Mouse (Mus musculus) liver, embryonic 13.5 days (tissue): ENCODE measurements around the gene Gm3285. TPM values are rescaled to one million over a fixed set of nuclear protein-coding genes. Genes with fewer than 3 reads are reported as not detected.
A peak's percentile ranks its signal among the peaks of the same experiment; 100 is the strongest.

ENCODE experiments used
- ATAC-seq: fragments of 200-750 bp; cut with Nextera tagmentation; 2 replicates; pipeline ENCODE4 v1.8.0; 2017; ENCODE audit warnings: low read depth, mild to moderate bottlenecking, moderate number of reproducible peaks, moderate library complexity
- DNase-seq: peaks from one replicate; pipeline ENCODE4 v3.0.0; 2022
- H3K27ac ChIP-seq: fragments of 300-500 bp; sonication (generic); 2 replicates; pipeline ENCODE4 v1.5.1; 2015; ENCODE audit warnings: moderate library complexity, mild to moderate bottlenecking, inconsistent platforms
- H3K27me3 ChIP-seq: fragments of 300-500 bp; sonication (generic); 2 replicates; pipeline ENCODE4 v1.6.1; 2015; ENCODE audit warnings: mild to moderate bottlenecking, inconsistent platforms
- H3K36me3 ChIP-seq: fragments of 300-500 bp; sonication (generic); 2 replicates; pipeline ENCODE4 v1.6.1; 2015; ENCODE audit warnings: mild to moderate bottlenecking, inconsistent platforms
- H3K4me1 ChIP-seq: fragments of 300-500 bp; sonication (generic); replicated peaks from 2 replicates; pipeline ENCODE4 v1.6.1; 2015; ENCODE audit warnings: inconsistent platforms
- H3K4me2 ChIP-seq: fragments of 300-500 bp; sonication (generic); 2 replicates; pipeline ENCODE4 v1.6.1; 2015; ENCODE audit warnings: inconsistent platforms, mild to moderate bottlenecking, moderate library complexity
- H3K4me3 ChIP-seq: fragments of 300-500 bp; sonication (generic); replicated peaks from 2 replicates; pipeline ENCODE4 v1.5.1; 2015; ENCODE audit warnings: mild to moderate bottlenecking, inconsistent platforms
- H3K9ac ChIP-seq: fragments of 300-500 bp; sonication (generic); 2 replicates; pipeline ENCODE4 v1.6.1; 2015; ENCODE audit warnings: mild to moderate bottlenecking, inconsistent platforms
- H3K9me3 ChIP-seq: fragments of 300-500 bp; sonication (generic); replicated peaks from 2 replicates; pipeline ENCODE4 v1.6.1; 2016; ENCODE audit warnings: inconsistent platforms
- WGBS: fragments of 180-500 bp; shearing (Covaris S2); methylation state at CpG from one replicate; pipeline ENCODE4 v1.1.7; 2015; ENCODE audit not compliant: insufficient replicate concordance; 5-methylcytosine and 5-hydroxymethylcytosine counted together
- polyA plus RNA-seq: library from polyadenylated mRNA; unstranded; fragments of >200 nt; fragmentation: Nextera tagmentation; extraction: Ambion mirVana; gene quantifications from 2 replicates; pipeline ENCODE4 v1.2.1, GENCODE M21; 2015

Gm3285 gene
- polyA plus RNA-seq: not detected in 2 replicates

- Histone ChIP-seq H3K9ac (no peak within 1 kb of the TSS), H3K4me3 (no peak within 1 kb of the TSS), H3K27ac (no peak within 1 kb of the TSS), H3K9me3 (no peaks in the 10 kb centered on the region), H3K4me1 (0 out of 2 replicates have a peak, but pooled peaks cover 6% of the 10 kb centered on the region), H3K4me2 (no peak within 1 kb of the TSS), H3K27me3 (no peaks in the 10 kb centered on the region), H3K36me3 (no peaks in the 10 kb centered on the region)
- no peak for DNase-seq
- 42% methylated on average over 7 of the region's 7 CpGs for WGBS
- no peak for ATAC-seq
Measured at GRCm38 (mm10) chr10:77861675-77862074, at the start of gene Gm3285. TSS of gene Gm3285 (plus strand) at chr10:77861975.

- no peak within 1 kb of the TSS for H3K4me2 ChIP-seq
- 29% methylated on average over 4 of the region's 4 CpGs for WGBS
- H3K27me3 ChIP-seq: no peaks in the 10 kb centered on the region
- no peaks in the 10 kb centered on the region for H3K36me3 ChIP-seq
- H3K4me1 ChIP-seq: no peaks in the 10 kb centered on the region
- H3K9ac ChIP-seq: no peak within 1 kb of the TSS
- DNase-seq: no peak
- no peak for ATAC-seq
- no peaks in the 10 kb centered on the region for H3K9me3 ChIP-seq
- no peak within 1 kb of the TSS for H3K4me3 ChIP-seq
- no peak within 1 kb of the TSS for H3K27ac ChIP-seq
Measured at GRCm38 (mm10) chr10:77814382-77814781, 47.4 kb upstream of the Gm3285 start, which contains the start of gene Gm2696. TSS of gene Gm2696 (plus strand) at chr10:77814682.

GRCm38 (mm10) chr10:77815514-77815913, 46.3 kb upstream of the Gm3285 start:
- no peaks in the 10 kb centered on the region for H3K27me3 ChIP-seq
- H3K9me3 ChIP-seq: no peaks in the 10 kb centered on the region
- 24% methylated on average over 5 of the region's 5 CpGs for WGBS
- H3K36me3 ChIP-seq: no peaks in the 10 kb centered on the region
- no peak overlapping the region for H3K4me2 ChIP-seq
- H3K4me1 ChIP-seq: no peaks in the 10 kb centered on the region
- no peak overlapping the region for H3K9ac ChIP-seq
- ATAC-seq (no peak), DNase-seq (peak; percentile 9)
- H3K4me3 ChIP-seq: no peak overlapping the region
- no peak overlapping the region for H3K27ac ChIP-seq

- H3K4me3 ChIP-seq: no peak overlapping the region
- no peak for DNase-seq
- H3K27me3 ChIP-seq: no peaks in the 10 kb centered on the region
- no peaks in the 10 kb centered on the region for H3K36me3 ChIP-seq
- H3K9ac ChIP-seq: no peak overlapping the region
- no peaks in the 10 kb centered on the region for H3K4me1 ChIP-seq
- no peaks in the 10 kb centered on the region for H3K9me3 ChIP-seq
- H3K4me2 ChIP-seq: no peak overlapping the region
- no peak overlapping the region for H3K27ac ChIP-seq
- 0 out of 2 replicates have a peak, but pooled peaks have one; percentile 29 for ATAC-seq
- 84% methylated on average over 4 of the region's 4 CpGs for WGBS
Measured at GRCm38 (mm10) chr10:77818523-77818922, 43.3 kb upstream of the Gm3285 start.

- Histone ChIP-seq H3K9ac (no peak overlapping the region), H3K4me1 (no peaks in the 10 kb centered on the region), H3K27me3 (no peaks in the 10 kb centered on the region), H3K4me3 (no peak overlapping the region), H3K9me3 (no peaks in the 10 kb centered on the region), H3K27ac (no peak overlapping the region), H3K4me2 (no peak overlapping the region), H3K36me3 (no peaks in the 10 kb centered on the region)
- DNase-seq: no peak
- 45% methylated on average over 4 of the region's 4 CpGs for WGBS
- ATAC-seq: no peak
Measured at GRCm38 (mm10) chr10:77819203-77819602, 42.6 kb upstream of the Gm3285 start.

GRCm38 (mm10) chr10:77826951-77827350, 34.8 kb upstream of the Gm3285 start, which contains the start of gene Krtap10-4:
TSS of gene Krtap10-4 (minus strand) at chr10:77827095.
- H3K27me3 ChIP-seq: no peaks in the 10 kb centered on the region
- no peaks in the 10 kb centered on the region for H3K4me1 ChIP-seq
- H3K9me3 ChIP-seq: no peaks in the 10 kb centered on the region
- no peaks in the 10 kb centered on the region for H3K36me3 ChIP-seq
- no peak within 1 kb of the TSS for H3K27ac ChIP-seq
- H3K4me3 ChIP-seq: no peak within 1 kb of the TSS
- no peak within 1 kb of the TSS for H3K4me2 ChIP-seq
- H3K9ac ChIP-seq: no peak within 1 kb of the TSS
- ATAC-seq: no peak
- DNase-seq: no peak
- 61% methylated on average over 6 of the region's 6 CpGs for WGBS

GRCm38 (mm10) chr10:77835647-77836046, 26.1 kb upstream of the Gm3285 start, which contains the start of gene Krtap10-10:
TSS of gene Krtap10-10 (plus strand) at chr10:77835947.
- H3K4me3 ChIP-seq: no peak within 1 kb of the TSS
- H3K36me3 ChIP-seq: no peaks in the 10 kb centered on the region
- ATAC-seq (no peak), DNase-seq (no peak)
- no peak within 1 kb of the TSS for H3K9ac ChIP-seq
- no peaks in the 10 kb centered on the region for H3K9me3 ChIP-seq
- H3K27me3 ChIP-seq: no peaks in the 10 kb centered on the region
- H3K4me2 ChIP-seq: no peak within 1 kb of the TSS
- H3K27ac ChIP-seq: no peak within 1 kb of the TSS
- no peaks in the 10 kb centered on the region for H3K4me1 ChIP-seq
- WGBS: 53% methylated on average over 9 of the region's 9 CpGs

- H3K4me2 ChIP-seq: no peak overlapping the region
- H3K4me1 ChIP-seq: no peaks in the 10 kb centered on the region
- H3K9me3 ChIP-seq: no peaks in the 10 kb centered on the region
- H3K9ac ChIP-seq: no peak overlapping the region
- 52% methylated on average over 6 of the region's 6 CpGs for WGBS
- ATAC-seq: no peak
- no peaks in the 10 kb centered on the region for H3K27me3 ChIP-seq
- no peaks in the 10 kb centered on the region for H3K36me3 ChIP-seq
- no peak overlapping the region for H3K27ac ChIP-seq
- DNase-seq: no peak
- no peak overlapping the region for H3K4me3 ChIP-seq
Measured at GRCm38 (mm10) chr10:77839006-77839405, 22.8 kb upstream of the Gm3285 start.

GRCm38 (mm10) chr10:77846503-77846902, 15.3 kb upstream of the Gm3285 start, which contains the start of gene Gm36176:
TSS of gene Gm36176 (plus strand) at chr10:77846803.
- Histone ChIP-seq H3K36me3 (no peaks in the 10 kb centered on the region), H3K4me3 (no peak within 1 kb of the TSS), H3K9ac (no peak within 1 kb of the TSS), H3K27ac (no peak within 1 kb of the TSS), H3K4me2 (no peak within 1 kb of the TSS), H3K4me1 (no peaks in the 10 kb centered on the region), H3K9me3 (no peaks in the 10 kb centered on the region), H3K27me3 (no peaks in the 10 kb centered on the region)
- 33% methylated on average over 3 of the region's 3 CpGs for WGBS
- ATAC-seq (no peak), DNase-seq (no peak)

- H3K36me3 ChIP-seq: no peaks in the 10 kb centered on the region
- H3K4me1 ChIP-seq: no peaks in the 10 kb centered on the region
- H3K4me3 ChIP-seq: no peak overlapping the region
- no peak for DNase-seq
- H3K4me2 ChIP-seq: no peak overlapping the region
- no peak overlapping the region for H3K27ac ChIP-seq
- no peak overlapping the region for H3K9ac ChIP-seq
- no peaks in the 10 kb centered on the region for H3K9me3 ChIP-seq
- ATAC-seq: no peak
- WGBS: 15% methylated on average over 2 of the region's 2 CpGs
- H3K27me3 ChIP-seq: no peaks in the 10 kb centered on the region
Measured at GRCm38 (mm10) chr10:77846961-77847360, 14.8 kb upstream of the Gm3285 start.

GRCm38 (mm10) chr10:77847538-77847937, 14.2 kb upstream of the Gm3285 start:
- H3K27me3 ChIP-seq: no peaks in the 10 kb centered on the region
- no peak overlapping the region for H3K27ac ChIP-seq
- no peaks in the 10 kb centered on the region for H3K4me1 ChIP-seq
- WGBS: 62% methylated on average over 2 of the region's 2 CpGs
- DNase-seq (no peak), ATAC-seq (no peak)
- H3K9me3 ChIP-seq: no peaks in the 10 kb centered on the region
- no peak overlapping the region for H3K9ac ChIP-seq
- H3K4me3 ChIP-seq: no peak overlapping the region
- no peaks in the 10 kb centered on the region for H3K36me3 ChIP-seq
- H3K4me2 ChIP-seq: no peak overlapping the region

- H3K4me1 ChIP-seq: no peaks in the 10 kb centered on the region
- WGBS: 40% methylated on average over 9 of the region's 9 CpGs
- ATAC-seq (no peak), DNase-seq (no peak)
- no peak within 1 kb of the TSS for H3K4me2 ChIP-seq
- no peak within 1 kb of the TSS for H3K27ac ChIP-seq
- no peaks in the 10 kb centered on the region for H3K9me3 ChIP-seq
- no peak within 1 kb of the TSS for H3K4me3 ChIP-seq
- no peak within 1 kb of the TSS for H3K9ac ChIP-seq
- H3K27me3 ChIP-seq: no peaks in the 10 kb centered on the region
- H3K36me3 ChIP-seq: no peaks in the 10 kb centered on the region
Measured at GRCm38 (mm10) chr10:77852559-77852958, 9.2 kb upstream of the Gm3285 start, which contains the start of gene Gm10318. TSS of gene Gm10318 (plus strand) at chr10:77852859.
